Mouse (Mus musculus): ENCODE data around the gene Gramd4. TPM values are rescaled to one million over a fixed set of nuclear protein-coding genes. Genes with fewer than 3 reads are reported as not detected.
"Not testable (repeated sequence)": the region's sequence is repeated elsewhere in the genome, so short reads cannot be mapped to it uniquely, and the experiment has no call there.

Gramd4 gene
- total RNA-seq, 2 experiments from 2014 or later, result 11.4 to 11.5 TPM

GRCm38 (mm10) chr15:86117115-86118100, 59.9 kb downstream of the Gramd4 start:
- DNase-seq, result no peak

- no peak for DNase-seq
These were observed 61.7 kb downstream of the Gramd4 start for GRCm38 (mm10) chr15:86119186-86119585.

- peak; percentile 52 for DNase-seq
These were observed 64.9 kb downstream of the Gramd4 start for GRCm38 (mm10) chr15:86122261-86122949.

GRCm38 (mm10) chr15:86123409-86123808, 65.9 kb downstream of the Gramd4 start:
- no peak for DNase-seq

- DNase-seq, result peak; percentile 82
These were observed 66.9 kb downstream of the Gramd4 start for GRCm38 (mm10) chr15:86124359-86124758.

- no peak for DNase-seq
These were observed 71.5 kb downstream of the Gramd4 start for GRCm38 (mm10) chr15:86129036-86129435.

GRCm38 (mm10) chr15:86130657-86131056, 73.2 kb downstream of the Gramd4 start:
- DNase-seq, result no peak

GRCm38 (mm10) chr15:86134941-86135783, 77.7 kb downstream of the Gramd4 start:
- DNase-seq, result peak; percentile 91

GRCm38 (mm10) chr15:86137638-86138037, 80.1 kb downstream of the Gramd4 start:
- DNase-seq, result peak; percentile 47

- DNase-seq, result peak; percentile 70
These were observed 82.8 kb downstream of the Gramd4 start for GRCm38 (mm10) chr15:86140323-86140722.

- no peak for DNase-seq
These were observed 87.1 kb downstream of the Gramd4 start for GRCm38 (mm10) chr15:86144577-86144976.

- no peak for DNase-seq
These were observed 87.6 kb downstream of the Gramd4 start for GRCm38 (mm10) chr15:86145046-86145445.

- no peak for DNase-seq
These were observed 89.4 kb downstream of the Gramd4 start for GRCm38 (mm10) chr15:86146922-86147321.

- DNase-seq, result no peak
These were observed 93.1 kb downstream of the Gramd4 start for GRCm38 (mm10) chr15:86150593-86150992.

GRCm38 (mm10) chr15:86153481-86153960, 96.0 kb downstream of the Gramd4 start:
- no peak for DNase-seq

- DNase-seq, result no peak
These were observed 99.0 kb downstream of the Gramd4 start for GRCm38 (mm10) chr15:86156492-86156891.

GRCm38 (mm10) chr15:86159093-86159492, 101.6 kb downstream of the Gramd4 start:
- no peak for DNase-seq

- no peak for DNase-seq
These were observed 102.2 kb downstream of the Gramd4 start for GRCm38 (mm10) chr15:86159719-86160118.

GRCm38 (mm10) chr15:86160906-86161305, 103.4 kb downstream of the Gramd4 start:
- no peak for DNase-seq

GRCm38 (mm10) chr15:86161800-86162199, 104.3 kb downstream of the Gramd4 start:
- not testable (repeated sequence) for DNase-seq

GRCm38 (mm10) chr15:86164718-86165345, 107.3 kb downstream of the Gramd4 start:
- DNase-seq, result no peak
